Comparison of ENCODE assay signal across 8 mouse cellular contexts in genomic region chr4:155992906-155993547, GRCm38 (mm10). TPM values are rescaled to one million over a fixed set of nuclear protein-coding genes. Genes with fewer than 3 reads are reported as not detected.
DNase-seq lines count a peak whose midpoint lies in the region; TF ChIP-seq lines count a peak whose summit lies in the region.

No protein-coding gene starts in this region.

- no peaks in the 10 kb centered on the region for H3K27me3 ChIP-seq in megakaryocyte, embryonic 14.5 days (replicated peaks)

- peak overlapping the region; percentile 86 for H3K27ac ChIP-seq in cortical plate, adult 2 months (ENCODE audit: insufficient read depth, low read length)

- peak; percentile 51 for TF ChIP-seq POLR2A in cortical plate, adult 2 months (IDR thresholded peaks at IDR 0.05; ENCODE audit: extremely low read depth, insufficient read depth, low read length)

- peak overlapping the region; percentile 75 for H3K4me3 ChIP-seq in cortical plate, adult 2 months (ENCODE audit: insufficient read depth, low read length)
- H3K4me3 ChIP-seq in megakaryocyte, embryonic 14.5 days (replicated peaks) = peak overlapping the region; percentile 97

- peaks cover 37% of the 10 kb centered on the region for H3K36me3 ChIP-seq in megakaryocyte, embryonic 14.5 days (replicated peaks; ENCODE audit: low read length)

- H3K9me3 ChIP-seq in megakaryocyte, embryonic 14.5 days = no peaks in the 10 kb centered on the region

- no peak for TF ChIP-seq CTCF in cortical plate, adult 2 months (IDR thresholded peaks at IDR 0.05; ENCODE audit: extremely low read depth, insufficient read depth, low read length)

- peaks cover 8% of the 10 kb centered on the region for H3K4me1 ChIP-seq in cortical plate, adult 2 months (ENCODE audit: control insufficient read depth, insufficient read depth, low read length)
- H3K4me1 ChIP-seq in megakaryocyte, embryonic 14.5 days = peaks cover 60% of the 10 kb centered on the region

- peak; percentile 95 to 97 for DNase-seq in adrenal gland, adult 18-20 months (ENCODE audit: low spot score in 2 of 2)
- DNase-seq in gastrocnemius, adult 8-10 months (ENCODE audit: low spot score in 2 of 2) = peak; percentile 92 to 94
- peak; percentile 99 for DNase-seq in induced T-regulatory cell, adult 2 months (ENCODE audit: low read depth)
- peak; percentile 94 to 98 for DNase-seq in left cerebral cortex, adult 8-10 months (ENCODE audit: low spot score in 2 of 2)
- peak; percentile 93 to 95 for DNase-seq in right cerebral cortex, postnatal 36 days (ENCODE audit: low spot score in 2 of 2)
- DNase-seq in yolk sac, embryonic 10.5 days (ENCODE audit: low spot score) = peak; percentile 95

RNA-seq across cellular contexts. Expression of gene Sdf4, which starts 0.4 kb away (rescaled TPM):
- 100 to 1,000 TPM; 227 to 290 TPM for total RNA-seq in adrenal gland, adult 18-20 months (2021)
- polyA plus RNA-seq in cortical plate, adult 2 months (2012; rRNA removed) = 122 and 126 TPM in 2 replicates
- 10 to 100 TPM; 68.8 to 85.8 (median 77.5) TPM for total RNA-seq in gastrocnemius, adult 8-10 months (2022)
- total RNA-seq in left cerebral cortex, adult 8-10 months (2022) = 100 to 1,000 TPM; 206 to 235 (median 221) TPM
- polyA plus RNA-seq in megakaryocyte, embryonic 14.5 days (2012; ENCODE audit: insufficient read depth, low replicate concordance) = 29.6 and 45.2 TPM in 2 replicates

RNA-seq across cellular contexts. Expression of gene B3galt6, which starts 0.6 kb away (rescaled TPM):
- total RNA-seq in adrenal gland, adult 18-20 months (2021) = 1 to 10 TPM; 5.9 to 6.1 TPM
- polyA plus RNA-seq in cortical plate, adult 2 months (2012; rRNA removed) = 8.9 and 11.0 TPM in 2 replicates
- total RNA-seq in gastrocnemius, adult 8-10 months (2022) = 1 to 10 TPM in 3 of 4 experiments, under 1 TPM in 1; 0.94 to 1.8 (median 1.6) TPM
- 10 to 100 TPM in 2 of 4 experiments, 1 to 10 TPM in 2; 9.3 to 12.6 (median 10.5) TPM for total RNA-seq in left cerebral cortex, adult 8-10 months (2022)
- polyA plus RNA-seq in megakaryocyte, embryonic 14.5 days (2012; ENCODE audit: insufficient read depth, low replicate concordance) = 3.3 and 5.3 TPM in 2 replicates

RNA-seq across cellular contexts. Expression of gene Tnfrsf4, which starts 20.6 kb away (rescaled TPM):
- under 1 TPM; 0.29 to 0.66 TPM for total RNA-seq in adrenal gland, adult 18-20 months (2021)
- 3.4 and 4.0 TPM in 2 replicates for polyA plus RNA-seq in cortical plate, adult 2 months (2012; rRNA removed)
- total RNA-seq in gastrocnemius, adult 8-10 months (2022) = 1 to 10 TPM in 3 of 4 experiments, under 1 TPM in 1; 0.65 to 1.9 (median 1.4) TPM
- total RNA-seq in left cerebral cortex, adult 8-10 months (2022) = 1 to 10 TPM in 3 of 4 experiments, under 1 TPM in 1; 0.91 to 3.5 (median 1.5) TPM
- 2.3 and 9.4 TPM in 2 replicates for polyA plus RNA-seq in megakaryocyte, embryonic 14.5 days (2012; ENCODE audit: insufficient read depth, low replicate concordance)

RNA-seq across cellular contexts. Expression of gene C1qtnf12, which starts 30.9 kb away (rescaled TPM):
- total RNA-seq in adrenal gland, adult 18-20 months (2021) = 10 to 100 TPM; 69.5 to 94.3 TPM
- 19.3 and 22.2 TPM in 2 replicates for polyA plus RNA-seq in cortical plate, adult 2 months (2012; rRNA removed)
- total RNA-seq in gastrocnemius, adult 8-10 months (2022) = 10 to 100 TPM; 14.6 to 22.4 (median 20.8) TPM
- total RNA-seq in left cerebral cortex, adult 8-10 months (2022) = 10 to 100 TPM; 16.0 to 26.1 (median 23.8) TPM
- 30.2 and 64.1 TPM in 2 replicates for polyA plus RNA-seq in megakaryocyte, embryonic 14.5 days (2012; ENCODE audit: insufficient read depth, low replicate concordance)

RNA-seq across cellular contexts. Expression of gene Tnfrsf18, which starts 32.9 kb away (rescaled TPM):
- total RNA-seq in adrenal gland, adult 18-20 months (2021) = not detected
- polyA plus RNA-seq in cortical plate, adult 2 months (2012; rRNA removed) = 0.17 and 0.34 TPM in 2 replicates
- total RNA-seq in gastrocnemius, adult 8-10 months (2022) = not detected
- not detected for total RNA-seq in left cerebral cortex, adult 8-10 months (2022)
- 2.9 TPM in 1 of 2 replicates, not detected in the other for polyA plus RNA-seq in megakaryocyte, embryonic 14.5 days (2012; ENCODE audit: insufficient read depth, low replicate concordance)

Comparison
In these comparisons a context has a peak if more than half of its experiments do, and no peak if none do; other contexts are left out.
1. Peak in every context shown above with its lines: DNase-seq, H3K4me3 ChIP-seq and H3K27ac ChIP-seq.